Mouse (Mus musculus): ENCODE measurements around the gene Wdpcp. TPM values are rescaled to one million over a fixed set of nuclear protein-coding genes. Genes with fewer than 3 reads are reported as not detected.

Wdpcp gene
- total and polyA plus RNA-seq, 3 experiments = 0.21 to 6.3 (median 3.9) TPM

GRCm38 (mm10) chr11:21871728-21872127, 299.7 kb downstream of the Wdpcp start:
- Histone ChIP-seq H3K36me3 (replicated peaks) (no peaks in the 10 kb centered on the region), H3K27me3 (ENCODE audit: insufficient read depth, low read length) (no peaks in the 10 kb centered on the region), H3K9me3 (replicated peaks) (no peaks in the 10 kb centered on the region), H3K4me1 (ENCODE audit: insufficient read depth, low read depth, low read length) (no peaks in the 10 kb centered on the region), H3K4me3 (ENCODE audit: low read depth, low read length) (no peak overlapping the region)
- no peak for ATAC-seq (ENCODE audit: extremely low read depth, insufficient number of reproducible peaks, low FRiP score, poor library complexity, severe bottlenecking)
- TF ChIP-seq POLR2AphosphoS5 (IDR thresholded peaks at IDR 0.05; ENCODE audit: insufficient replicate concordance, low read depth, low read length) (no peak), CTCF (IDR thresholded peaks at IDR 0.05; ENCODE audit: low read depth, low read length) (no peak), GATA1 (IDR thresholded peaks at IDR 0.05; ENCODE audit: borderline replicate concordance, low read length) (no peak), GATA2 (IDR thresholded peaks at IDR 0.05; ENCODE audit: borderline replicate concordance, low read depth, low read length) (no peak), TAL1 (conservative IDR thresholded peaks at IDR 0.05; ENCODE audit: low read depth, low read length) (no peak)
- no peak for DNase-seq (ENCODE audit: low spot score)

GRCm38 (mm10) chr11:21875077-21875476, 303.0 kb downstream of the Wdpcp start:
- Histone ChIP-seq H3K36me3 (replicated peaks) (no peaks in the 10 kb centered on the region), H3K9me3 (replicated peaks) (no peaks in the 10 kb centered on the region), H3K4me3 (ENCODE audit: low read depth, low read length) (no peak overlapping the region), H3K4me1 (ENCODE audit: insufficient read depth, low read depth, low read length) (no peaks in the 10 kb centered on the region), H3K27me3 (ENCODE audit: insufficient read depth, low read length) (no peaks in the 10 kb centered on the region)
- TF ChIP-seq GATA1 (IDR thresholded peaks at IDR 0.05; ENCODE audit: borderline replicate concordance, low read length) (no peak), GATA2 (IDR thresholded peaks at IDR 0.05; ENCODE audit: borderline replicate concordance, low read depth, low read length) (no peak), POLR2AphosphoS5 (IDR thresholded peaks at IDR 0.05; ENCODE audit: insufficient replicate concordance, low read depth, low read length) (no peak), CTCF (IDR thresholded peaks at IDR 0.05; ENCODE audit: low read depth, low read length) (no peak), TAL1 (conservative IDR thresholded peaks at IDR 0.05; ENCODE audit: low read depth, low read length) (no peak)
- no peak for ATAC-seq (ENCODE audit: extremely low read depth, insufficient number of reproducible peaks, low FRiP score, poor library complexity, severe bottlenecking)
- DNase-seq (ENCODE audit: low spot score) = no peak

GRCm38 (mm10) chr11:21894696-21895095, 322.7 kb downstream of the Wdpcp start:
- DNase-seq (ENCODE audit: low spot score) = no peak
- no peak overlapping the region for H3K4me3 ChIP-seq (ENCODE audit: low read depth, low read length)
- no peaks in the 10 kb centered on the region for H3K4me1 ChIP-seq (ENCODE audit: insufficient read depth, low read depth, low read length)
- H3K36me3 ChIP-seq (replicated peaks) = no peaks in the 10 kb centered on the region
- 0 out of 2 replicates have a peak, but pooled peaks cover 2% of the 10 kb centered on the region for H3K27me3 ChIP-seq (ENCODE audit: insufficient read depth, low read length)
- H3K9me3 ChIP-seq (replicated peaks) = no peaks in the 10 kb centered on the region
- no peak for TF ChIP-seq TAL1 (conservative IDR thresholded peaks at IDR 0.05; ENCODE audit: low read depth, low read length)
- no peak for TF ChIP-seq POLR2AphosphoS5 (IDR thresholded peaks at IDR 0.05; ENCODE audit: insufficient replicate concordance, low read depth, low read length)
- no peak for TF ChIP-seq GATA2 (IDR thresholded peaks at IDR 0.05; ENCODE audit: borderline replicate concordance, low read depth, low read length)
- TF ChIP-seq GATA1 (IDR thresholded peaks at IDR 0.05; ENCODE audit: borderline replicate concordance, low read length) = no peak
- no peak for TF ChIP-seq CTCF (IDR thresholded peaks at IDR 0.05; ENCODE audit: low read depth, low read length)
- ATAC-seq (ENCODE audit: extremely low read depth, insufficient number of reproducible peaks, low FRiP score, poor library complexity, severe bottlenecking) = no peak

GRCm38 (mm10) chr11:21922531-21922930, 350.5 kb downstream of the Wdpcp start:
- Histone ChIP-seq H3K4me3 (ENCODE audit: low read depth, low read length) (no peak overlapping the region), H3K9me3 (replicated peaks) (no peaks in the 10 kb centered on the region), H3K27me3 (ENCODE audit: insufficient read depth, low read length) (peaks cover 5% of the 10 kb centered on the region), H3K36me3 (replicated peaks) (no peaks in the 10 kb centered on the region), H3K4me1 (ENCODE audit: insufficient read depth, low read depth, low read length) (no peaks in the 10 kb centered on the region)
- DNase-seq (ENCODE audit: low spot score) (no peak), ATAC-seq (ENCODE audit: extremely low read depth, insufficient number of reproducible peaks, low FRiP score, poor library complexity, severe bottlenecking) (no peak)
- TF ChIP-seq GATA2 (IDR thresholded peaks at IDR 0.05; ENCODE audit: borderline replicate concordance, low read depth, low read length) = no peak
- TF ChIP-seq TAL1 (conservative IDR thresholded peaks at IDR 0.05; ENCODE audit: low read depth, low read length) = no peak
- no peak for TF ChIP-seq POLR2AphosphoS5 (IDR thresholded peaks at IDR 0.05; ENCODE audit: insufficient replicate concordance, low read depth, low read length)
- no peak for TF ChIP-seq GATA1 (IDR thresholded peaks at IDR 0.05; ENCODE audit: borderline replicate concordance, low read length)
- TF ChIP-seq CTCF (IDR thresholded peaks at IDR 0.05; ENCODE audit: low read depth, low read length) = no peak

Other genes starting within 250 kb of the Wdpcp start
- 13.1 and 17.7 TPM in 2 replicates for gene Ugp2, start 201.0 kb upstream of the Wdpcp start, total RNA-seq (2014; fragmentation: Nextera tagmentation)
- 35.7 and 38.4 TPM in 2 replicates for gene Ugp2, start 201.0 kb upstream of the Wdpcp start, total RNA-seq (2017)
- 2.4 and 2.5 TPM in 2 replicates for gene Ugp2, start 201.0 kb upstream of the Wdpcp start, polyA plus RNA-seq (2012)
- 114 and 157 TPM in 2 replicates for gene Mdh1, start 132 bp downstream of the Wdpcp start, total RNA-seq (2014; fragmentation: Nextera tagmentation)
- gene Mdh1, start 132 bp downstream of the Wdpcp start, total RNA-seq (2017) = 130 and 168 TPM in 2 replicates
- 9.9 and 10.3 TPM in 2 replicates for gene Mdh1, start 132 bp downstream of the Wdpcp start, polyA plus RNA-seq (2012)